In the genomic region with DNA sequence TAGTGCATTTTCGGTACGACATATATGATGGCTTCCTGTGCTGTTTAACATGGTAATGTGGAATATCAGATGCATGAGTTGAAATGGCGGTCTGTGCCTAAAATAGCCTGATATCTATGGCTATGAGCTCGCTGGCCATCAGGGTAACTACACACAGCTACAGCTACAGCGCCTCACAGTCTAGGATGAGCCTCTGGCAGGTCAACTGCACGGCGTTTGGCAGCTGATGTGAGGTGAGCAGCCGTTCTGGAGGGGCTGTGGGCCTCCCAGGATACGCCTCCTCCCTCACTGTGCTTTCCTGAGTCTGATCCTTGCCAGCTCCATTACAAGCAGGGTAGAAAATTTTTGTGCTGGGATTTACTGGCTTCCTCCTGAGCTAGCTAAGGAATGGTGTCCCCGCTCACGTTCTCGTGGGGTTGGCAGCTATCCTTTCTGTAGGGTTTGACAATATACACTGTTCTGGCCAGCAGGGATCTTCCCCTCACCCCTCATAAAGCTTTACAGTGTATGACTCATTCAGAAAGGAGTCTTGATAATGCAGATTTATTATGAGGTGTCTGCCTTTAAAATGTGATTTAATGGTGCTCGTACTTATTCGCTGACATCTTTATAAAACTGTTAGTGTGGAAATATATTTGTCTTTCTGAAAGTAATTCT, we compare ENCODE assay signal across 13 mouse cellular contexts.
DNase-seq lines count a peak whose midpoint lies in the region; ATAC-seq lines count a peak whose summit lies in the region.
"Had no signal": no experiment of that assay in that cellular context is flagged by ENCODE, and none has a peak within 500 bp of the region (broad histone marks: within the 10 kb centered on the region; RNA-seq: fewer than 3 reads in every experiment).

No protein-coding gene starts in this region.

- peak overlapping the region; percentile 57 for H3K27ac ChIP-seq in hindbrain, embryonic 10.5 days
- H3K27ac ChIP-seq in hindbrain, embryonic 11.5 days (ENCODE audit: low read depth, low read length), result no peak overlapping the region
- peak overlapping the region; percentile 86 for H3K27ac ChIP-seq in heart, embryonic 11.5 days (ENCODE audit: low read depth, low read length)
- H3K27ac ChIP-seq in hindbrain, embryonic 14.5 days, result peak overlapping the region; percentile 71; the same call in 1 of the 2 replicates
- peak overlapping the region; percentile 61 for H3K27ac ChIP-seq in midbrain, embryonic 14.5 days (replicated peaks; ENCODE audit: low read depth, low read length)
- H3K27ac ChIP-seq: embryonic facial prominence, embryonic 12.5 days had no signal

- H3K27me3 ChIP-seq in hindbrain, embryonic 10.5 days (ENCODE audit: insufficient read depth, poor library complexity, severe bottlenecking), result no peaks in the 10 kb centered on the region
- no peaks in the 10 kb centered on the region for H3K27me3 ChIP-seq in hindbrain, embryonic 11.5 days (ENCODE audit: control insufficient read depth, insufficient read depth, low read length)
- no peaks in the 10 kb centered on the region for H3K27me3 ChIP-seq in heart, embryonic 11.5 days (ENCODE audit: control insufficient read depth, insufficient read depth, low read length)
- no peaks in the 10 kb centered on the region for H3K27me3 ChIP-seq in hindbrain, embryonic 14.5 days (ENCODE audit: control insufficient read depth, insufficient read depth, low read length)
- H3K27me3 ChIP-seq in midbrain, embryonic 14.5 days (ENCODE audit: control insufficient read depth, insufficient read depth, low read length), result no peaks in the 10 kb centered on the region
- H3K27me3 ChIP-seq: embryonic facial prominence, embryonic 12.5 days had no signal

- no peak overlapping the region for H3K4me2 ChIP-seq in hindbrain, embryonic 11.5 days (replicated peaks; ENCODE audit: low read depth, low read length)
- H3K4me2 ChIP-seq in heart, embryonic 11.5 days, result peak overlapping the region; percentile 14; the same call in 1 of the 2 replicates
- H3K4me2 ChIP-seq in hindbrain, embryonic 14.5 days (replicated peaks), result no peak overlapping the region
- H3K4me2 ChIP-seq in midbrain, embryonic 14.5 days (ENCODE audit: low read length), result no peak overlapping the region
- H3K4me2 ChIP-seq: embryonic facial prominence, embryonic 12.5 days had no signal

- ATAC-seq in hindbrain, embryonic 11.5 days (ENCODE audit: low FRiP score), result no peak
- 0 out of 2 replicates have a peak, but pooled peaks have one; percentile 41 for ATAC-seq in heart, embryonic 11.5 days (replicated peaks; ENCODE audit: insufficient number of reproducible peaks, low FRiP score, low TSS enrichment)
- ATAC-seq in hindbrain, embryonic 14.5 days (ENCODE audit: low FRiP score), result no peak
- ATAC-seq in midbrain, embryonic 14.5 days (ENCODE audit: low FRiP score, low TSS enrichment), result no peak

- no peak overlapping the region for H3K4me3 ChIP-seq in hindbrain, embryonic 10.5 days
- no peak overlapping the region for H3K4me3 ChIP-seq in hindbrain, embryonic 11.5 days (ENCODE audit: low read depth, low read length)
- H3K4me3 ChIP-seq in heart, embryonic 11.5 days (ENCODE audit: low read depth, low read length), result no peak overlapping the region
- H3K4me3 ChIP-seq in hindbrain, embryonic 14.5 days (replicated peaks; ENCODE audit: low read length), result no peak overlapping the region
- H3K4me3 ChIP-seq in midbrain, embryonic 14.5 days (replicated peaks; ENCODE audit: low read depth, low read length), result no peak overlapping the region
- H3K4me3 ChIP-seq: embryonic facial prominence, embryonic 12.5 days had no signal

- no peak overlapping the region for H3K9ac ChIP-seq in hindbrain, embryonic 11.5 days (ENCODE audit: low read depth, low read length)
- peak overlapping the region; percentile 49; the same call in 1 of the 2 replicates for H3K9ac ChIP-seq in heart, embryonic 11.5 days (ENCODE audit: low read depth, low read length)
- 0 out of 2 replicates have a peak overlapping the region, but pooled peaks have one; percentile 21 for H3K9ac ChIP-seq in hindbrain, embryonic 14.5 days
- no peak overlapping the region; the same call in 1 of the 2 replicates for H3K9ac ChIP-seq in midbrain, embryonic 14.5 days (replicated peaks; ENCODE audit: low read length)
- H3K9ac ChIP-seq: embryonic facial prominence, embryonic 12.5 days had no signal

- DNase-seq in hindbrain, embryonic 10.5 days (ENCODE audit: low spot score), result no peak
- no peak for DNase-seq in hindbrain, embryonic 11.5 days (ENCODE audit: low spot score)
- no peak for DNase-seq in hindbrain, embryonic 14.5 days (ENCODE audit: low spot score)
- DNase-seq in midbrain, embryonic 14.5 days, result peak; percentile 57
- DNase-seq in thymus, postnatal 14 days, result no peak
- no peak for DNase-seq in gastrocnemius, postnatal 25 days
- no peak for DNase-seq in lung, postnatal 14 days
- DNase-seq: cerebellum, adult 2 months; kidney, adult 11 months; lung, adult 2 months; right cerebral cortex, adult 18-20 months had no signal

- H3K36me3 ChIP-seq in hindbrain, embryonic 10.5 days, result no peaks in the 10 kb centered on the region
- H3K36me3 ChIP-seq in hindbrain, embryonic 11.5 days (ENCODE audit: control insufficient read depth, insufficient read depth, low read length), result no peaks in the 10 kb centered on the region
- no peaks in the 10 kb centered on the region for H3K36me3 ChIP-seq in heart, embryonic 11.5 days (ENCODE audit: control insufficient read depth, insufficient read depth, low read length)
- H3K36me3 ChIP-seq in hindbrain, embryonic 14.5 days (replicated peaks; ENCODE audit: control insufficient read depth, insufficient read depth), result no peaks in the 10 kb centered on the region
- no peaks in the 10 kb centered on the region for H3K36me3 ChIP-seq in midbrain, embryonic 14.5 days (ENCODE audit: control insufficient read depth, insufficient read depth, low read length)
- H3K36me3 ChIP-seq: embryonic facial prominence, embryonic 12.5 days had no signal

- H3K9me3 ChIP-seq in hindbrain, embryonic 10.5 days, result no peaks in the 10 kb centered on the region
- no peaks in the 10 kb centered on the region for H3K9me3 ChIP-seq in hindbrain, embryonic 11.5 days (ENCODE audit: control insufficient read depth, low read length)
- H3K9me3 ChIP-seq in heart, embryonic 11.5 days (replicated peaks; ENCODE audit: control insufficient read depth, low read length), result no peaks in the 10 kb centered on the region
- H3K9me3 ChIP-seq in hindbrain, embryonic 14.5 days (ENCODE audit: control insufficient read depth, low read length), result no peaks in the 10 kb centered on the region
- no peaks in the 10 kb centered on the region for H3K9me3 ChIP-seq in midbrain, embryonic 14.5 days (ENCODE audit: control insufficient read depth, low read length)
- H3K9me3 ChIP-seq: embryonic facial prominence, embryonic 12.5 days had no signal

- H3K4me1 ChIP-seq in hindbrain, embryonic 10.5 days (replicated peaks), result peaks cover 62% of the 10 kb centered on the region
- H3K4me1 ChIP-seq in hindbrain, embryonic 11.5 days (replicated peaks; ENCODE audit: control insufficient read depth, insufficient read depth, low read length), result 0 out of 2 replicates have a peak, but pooled peaks cover 4% of the 10 kb centered on the region
- peaks cover 49% of the 10 kb centered on the region for H3K4me1 ChIP-seq in heart, embryonic 11.5 days (ENCODE audit: control insufficient read depth, insufficient read depth, low read length)
- H3K4me1 ChIP-seq in hindbrain, embryonic 14.5 days (replicated peaks; ENCODE audit: control insufficient read depth, insufficient read depth, low read length), result peaks cover 46% of the 10 kb centered on the region
- H3K4me1 ChIP-seq in midbrain, embryonic 14.5 days (ENCODE audit: control insufficient read depth, insufficient read depth, low read length), result peaks cover 34% of the 10 kb centered on the region

- WGBS in hindbrain, embryonic 10.5 days, result 83% methylated on average over 14 of the region's 14 CpGs
- 81% methylated on average over 14 of the region's 14 CpGs for WGBS in hindbrain, embryonic 11.5 days
- 48% methylated on average over 14 of the region's 14 CpGs for whole genome bisulfite sequencing in heart, embryonic 11.5 days (ENCODE audit: insufficient replicate concordance)
- 51% methylated on average over 14 of the region's 14 CpGs for WGBS in hindbrain, embryonic 14.5 days
- WGBS in midbrain, embryonic 14.5 days, result 55% methylated on average over 14 of the region's 14 CpGs

Comparison
In these comparisons a context has a peak if more than half of its experiments do, and no peak if none do; other contexts are left out.
1. H3K9ac ChIP-seq: peak in heart, embryonic 11.5 days (single experiment) and hindbrain, embryonic 14.5 days (single experiment); none in hindbrain, embryonic 11.5 days (single experiment) and midbrain, embryonic 14.5 days (single experiment).